Mouse (Mus musculus) neutrophil, adult 5-6 weeks (primary cell): Measurements from ENCODE around the gene Dlgap1. TPM values are rescaled to one million over a fixed set of nuclear protein-coding genes. Genes with fewer than 3 reads are reported as not detected.

Experiments
- ATAC-seq: fragments of 151-379, 151-347 bp; 2 replicates; pipeline ENCODE4 v1.8.0; 2017; ENCODE audit warnings: mild to moderate bottlenecking, moderate TSS enrichment; ENCODE audit not compliant: insufficient number of reproducible peaks, poor library complexity, low FRiP score, severe bottlenecking; ENCODE audit errors: extremely low read depth
- total RNA-seq: library from RNA; stranded (forward); fragments of 200-1000 nt; gene quantifications from 2 replicates; pipeline ENCODE4 v1.2.3, GENCODE M21; 2017

Dlgap1 gene
- 0.25 TPM in 1 of 2 replicates, not detected in the other for total RNA-seq

- ATAC-seq: no peak
These were observed at the start of gene Dlgap1 for GRCm38 (mm10) chr17:69969021-69969815. TSS of gene Dlgap1 (plus strand) at chr17:69969073.

DNA sequence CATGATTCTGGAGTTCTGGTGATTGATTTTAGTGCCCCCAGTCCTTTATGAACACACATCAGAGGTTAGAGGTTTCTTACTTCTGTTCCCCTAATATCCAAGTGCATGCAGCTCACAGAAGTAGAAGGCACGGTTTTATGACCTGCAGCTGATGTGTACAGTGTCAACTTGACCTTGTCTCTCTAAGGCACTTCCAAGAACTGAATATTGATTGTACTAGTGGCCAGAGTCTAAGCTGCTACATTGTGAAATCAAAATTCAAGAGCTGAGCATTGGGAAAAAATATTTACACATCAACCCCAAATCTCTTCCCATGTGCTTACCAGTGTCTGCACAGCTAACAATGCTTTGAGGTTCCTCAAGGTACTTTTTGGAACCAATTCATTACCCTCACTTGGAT, 13.9 kb upstream of the Dlgap1 start:
- ATAC-seq: no peak

DNA sequence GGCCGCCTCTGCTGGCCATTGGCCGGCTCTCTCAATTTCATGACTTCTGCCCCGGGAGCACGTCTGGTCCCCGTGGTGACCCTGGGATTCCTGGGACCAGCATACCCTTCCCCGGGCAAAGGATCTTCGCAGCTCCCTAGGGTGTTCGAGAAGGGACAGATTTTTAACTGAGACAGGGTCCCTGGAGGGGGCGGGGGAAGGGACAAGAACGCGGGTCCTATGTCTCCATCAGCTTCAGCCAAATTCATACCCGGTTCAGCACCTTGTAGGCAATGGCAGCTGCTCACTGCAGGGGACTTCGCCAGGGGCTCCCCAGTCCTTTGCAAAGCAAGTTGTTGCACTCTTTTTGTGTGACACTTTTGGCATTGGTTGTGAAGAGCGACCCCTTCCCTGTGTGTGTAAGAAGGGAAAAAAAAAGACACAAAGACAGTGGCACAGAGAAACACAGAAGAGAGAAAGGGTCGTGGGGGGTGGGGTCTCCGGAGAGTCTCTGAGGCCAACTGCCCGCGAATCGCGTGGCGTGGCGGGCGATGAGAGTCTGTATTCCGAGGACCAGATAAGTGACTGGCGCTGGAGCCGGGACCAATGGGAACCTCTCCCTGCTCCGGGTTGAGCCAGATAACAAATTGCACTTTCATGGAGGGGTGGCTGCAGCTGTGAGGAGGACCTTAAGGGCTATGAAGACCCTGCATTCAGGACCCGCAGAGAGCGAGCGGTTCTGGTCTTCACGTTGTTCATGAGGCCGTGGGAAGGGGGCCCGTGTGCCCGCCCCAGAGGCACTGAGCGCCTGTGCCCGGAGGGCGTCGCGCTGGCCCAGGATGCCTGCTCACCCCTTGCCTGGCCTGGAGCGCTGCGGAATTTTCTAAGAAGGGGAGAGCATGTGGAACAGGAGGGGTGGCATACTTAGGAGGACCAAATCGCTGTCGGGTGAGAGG, 1.2 kb downstream of the Dlgap1 start:
- ATAC-seq: no peak

DNA sequence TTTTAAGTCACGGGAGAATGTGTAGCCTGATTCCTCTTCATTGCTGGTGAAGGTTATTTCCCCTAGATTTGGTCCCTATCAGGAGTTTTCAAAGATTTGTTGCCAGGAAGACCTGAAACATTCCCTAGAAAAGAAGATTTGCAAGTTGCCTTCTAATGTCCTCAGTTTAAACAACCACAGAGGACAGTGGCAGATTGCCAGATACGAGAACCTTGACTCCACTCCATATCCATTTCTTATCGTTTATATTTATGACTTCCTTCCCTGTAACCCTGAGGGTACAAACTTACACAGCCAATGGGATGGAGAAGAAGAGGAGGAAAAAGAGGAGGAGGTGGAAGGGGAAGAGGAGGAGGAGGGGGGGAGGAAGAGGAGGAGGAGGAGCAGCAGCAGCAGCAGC, 4.2 kb downstream of the Dlgap1 start:
- no peak for ATAC-seq

DNA sequence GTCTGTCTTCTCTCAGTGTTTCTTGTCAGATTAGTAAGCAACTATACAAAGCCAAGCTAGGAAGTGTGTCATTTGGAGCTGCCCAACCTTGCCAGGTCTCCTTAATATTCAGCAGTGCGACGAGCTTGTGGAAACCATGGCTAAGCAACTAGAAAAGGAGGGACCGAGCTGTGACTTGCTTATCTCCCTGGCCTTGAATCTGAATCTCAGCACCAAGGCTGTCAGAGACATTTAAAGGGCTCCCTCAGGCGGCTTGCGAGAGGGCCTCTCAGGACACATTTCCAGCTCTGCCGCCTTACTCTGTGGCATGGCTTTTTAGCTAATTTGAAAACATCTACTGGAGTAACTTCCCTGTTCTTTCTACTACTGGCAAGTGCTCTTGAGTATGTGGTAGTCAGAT, 5.1 kb downstream of the Dlgap1 start:
- ATAC-seq: no peak

GRCm38 (mm10) chr17:69982236-69982923, 13.5 kb downstream of the Dlgap1 start:
- no peak for ATAC-seq

DNA sequence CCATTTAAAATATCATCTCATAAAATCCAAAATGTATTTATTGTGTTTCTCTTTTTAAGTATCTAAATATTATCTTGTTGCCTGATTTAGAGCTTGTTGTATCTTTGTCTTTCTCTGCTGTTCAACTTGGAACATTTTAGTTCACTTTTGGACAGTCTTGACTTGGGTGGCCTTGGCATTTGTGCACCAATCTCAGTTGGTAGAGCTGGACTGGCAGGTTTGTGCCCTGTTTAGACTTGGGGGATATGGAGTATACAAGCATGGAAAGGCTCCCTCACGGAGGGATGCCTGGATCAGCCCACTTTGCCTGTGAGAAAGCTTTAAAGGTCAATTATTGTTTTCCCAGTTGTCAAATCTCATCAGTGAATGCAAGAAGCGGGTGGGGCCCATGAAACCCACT, 27.5 kb downstream of the Dlgap1 start:
- ATAC-seq: no peak

- no peak for ATAC-seq
These were observed 33.2 kb downstream of the Dlgap1 start for GRCm38 (mm10) chr17:70002026-70002425.

DNA sequence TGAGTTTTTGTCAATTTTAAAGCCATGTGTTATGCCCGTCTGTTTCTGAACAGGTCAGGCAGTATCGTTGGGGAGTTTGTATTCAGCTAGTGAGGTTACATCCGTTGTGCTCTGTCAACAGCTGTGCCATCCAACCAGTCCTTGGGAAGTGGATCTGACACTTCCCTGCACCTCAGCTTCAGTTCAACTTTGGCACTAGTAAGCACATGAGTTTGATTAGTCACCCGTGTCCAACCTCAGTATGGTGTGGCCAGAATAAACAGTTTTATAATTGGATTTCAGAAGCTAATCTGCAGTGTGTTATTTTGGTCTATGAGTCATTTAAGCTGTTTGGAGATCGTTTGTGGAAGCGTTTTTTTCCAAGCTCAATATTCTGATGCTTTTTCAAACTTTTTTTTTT, 35.8 kb downstream of the Dlgap1 start:
- no peak for ATAC-seq

- ATAC-seq: no peak
These were observed 38.7 kb downstream of the Dlgap1 start for GRCm38 (mm10) chr17:70007607-70008006.

DNA sequence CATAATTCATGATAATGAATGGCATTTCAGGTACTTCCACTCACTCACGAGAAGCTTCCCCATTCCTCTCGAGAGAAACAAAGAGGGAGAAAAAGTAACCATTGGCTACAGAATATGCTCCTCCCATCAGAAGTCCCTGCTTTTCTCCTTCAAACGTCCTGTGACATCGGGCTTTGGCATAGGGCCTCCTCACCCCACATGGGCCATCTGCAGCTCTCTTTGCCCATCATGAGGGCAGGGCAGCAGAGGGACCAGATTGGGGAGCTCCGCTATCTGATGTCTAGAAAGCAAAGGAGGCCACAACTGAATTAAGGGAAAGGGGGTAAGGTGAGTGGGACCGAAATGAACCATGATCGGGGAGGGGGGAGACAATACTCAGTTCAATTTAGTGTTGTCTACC, 47.6 kb downstream of the Dlgap1 start:
- no peak for ATAC-seq

- no peak for ATAC-seq
These were observed 51.5 kb downstream of the Dlgap1 start for GRCm38 (mm10) chr17:70020376-70020775.

- no peak for ATAC-seq
These were observed 53.7 kb downstream of the Dlgap1 start for GRCm38 (mm10) chr17:70022618-70023017.

GRCm38 (mm10) chr17:70034862-70035261, 66.0 kb downstream of the Dlgap1 start:
- no peak for ATAC-seq

DNA sequence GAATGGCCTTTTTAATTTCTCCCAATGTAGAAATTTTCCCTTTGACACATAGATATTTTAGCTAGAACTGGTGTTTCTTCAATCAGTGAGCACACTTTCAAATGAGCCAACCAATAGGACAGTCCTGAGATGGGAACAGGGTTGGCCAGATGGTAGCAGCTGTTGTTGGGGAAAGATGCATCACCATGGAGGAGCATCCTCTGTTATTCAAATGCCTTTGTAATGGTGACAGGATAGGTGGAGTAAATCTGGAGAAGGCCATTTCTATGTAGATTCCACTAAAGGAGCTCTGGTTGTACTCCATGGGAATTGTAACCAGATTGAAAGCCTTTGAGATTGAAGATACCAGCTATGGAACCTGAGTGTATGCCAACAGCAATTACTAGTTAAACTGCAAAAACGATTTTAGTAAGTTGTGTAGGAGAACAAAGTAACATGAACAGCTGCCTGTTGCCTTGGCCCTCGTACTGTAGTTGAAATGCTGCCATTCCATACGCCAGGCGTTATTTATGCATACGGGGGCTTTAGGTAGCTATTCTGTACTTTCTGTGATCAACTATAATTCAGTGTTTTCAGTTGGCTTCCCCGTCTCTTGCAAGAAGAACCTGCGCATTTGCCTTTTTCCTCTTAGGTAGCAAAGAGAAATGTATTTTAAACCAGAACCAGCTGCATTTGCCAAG, 72.0 kb downstream of the Dlgap1 start:
- ATAC-seq: no peak

DNA sequence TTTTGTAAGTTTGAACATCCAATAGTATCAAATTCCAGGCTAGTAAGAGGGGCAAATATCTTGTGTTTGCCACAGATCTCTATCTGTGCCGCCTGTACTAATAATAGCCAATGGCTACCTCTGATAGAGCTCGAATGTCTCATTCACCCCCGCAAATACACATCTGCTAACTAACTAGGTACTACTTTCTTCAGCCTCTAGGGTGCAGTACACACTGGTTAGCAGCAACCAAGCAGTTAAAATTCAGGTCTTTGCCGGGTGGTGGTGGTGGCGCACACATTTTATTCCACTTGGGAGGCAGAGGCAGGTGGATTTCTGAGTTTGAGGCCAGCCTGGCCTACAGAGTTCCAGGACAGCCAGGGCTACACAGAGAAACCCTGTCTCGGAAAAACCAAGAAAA, 99.4 kb downstream of the Dlgap1 start:
- ATAC-seq: no peak

DNA sequence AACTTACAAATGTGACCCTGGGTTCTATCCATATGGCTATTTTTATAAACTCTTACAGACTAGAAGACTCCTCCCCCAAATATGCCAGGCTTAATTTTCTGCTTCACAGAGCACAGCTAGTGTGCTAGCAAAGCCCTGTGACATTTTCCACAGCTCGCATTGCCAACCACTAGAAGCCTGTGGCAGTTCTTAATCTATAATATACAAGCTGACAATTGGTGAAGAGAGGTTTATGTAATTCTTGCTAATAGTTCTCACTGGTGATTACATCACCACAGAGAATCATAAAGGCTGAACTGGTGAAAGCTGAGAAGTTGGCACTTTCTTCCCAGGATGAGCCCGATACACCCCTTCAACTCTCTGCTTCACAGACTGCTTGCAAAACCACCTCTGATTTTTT, 103.2 kb downstream of the Dlgap1 start:
- no peak for ATAC-seq

DNA sequence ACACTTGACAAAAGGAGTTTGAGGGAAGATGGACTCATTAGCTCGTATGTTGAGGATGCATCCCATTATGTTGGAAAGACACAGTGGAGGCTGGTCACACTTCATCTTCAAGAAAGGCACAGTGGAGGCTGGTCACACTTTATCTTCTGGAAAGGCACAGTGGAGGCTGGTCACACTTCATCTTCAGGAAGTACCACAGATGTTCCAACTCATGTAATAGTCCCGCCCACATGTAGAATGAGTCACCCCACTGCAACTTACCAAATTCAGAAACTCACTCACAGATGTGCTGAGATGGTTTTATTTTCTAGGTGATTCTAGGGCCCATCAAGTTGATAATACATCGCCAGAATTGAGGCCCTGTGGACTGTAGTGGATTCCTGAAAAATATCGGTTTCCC, 119.3 kb downstream of the Dlgap1 start:
- no peak for ATAC-seq

GRCm38 (mm10) chr17:70090737-70091136, 121.9 kb downstream of the Dlgap1 start:
- no peak for ATAC-seq
